Mouse (Mus musculus): ENCODE results near the gene Pde4d.

Gene Pde4d

DNA sequence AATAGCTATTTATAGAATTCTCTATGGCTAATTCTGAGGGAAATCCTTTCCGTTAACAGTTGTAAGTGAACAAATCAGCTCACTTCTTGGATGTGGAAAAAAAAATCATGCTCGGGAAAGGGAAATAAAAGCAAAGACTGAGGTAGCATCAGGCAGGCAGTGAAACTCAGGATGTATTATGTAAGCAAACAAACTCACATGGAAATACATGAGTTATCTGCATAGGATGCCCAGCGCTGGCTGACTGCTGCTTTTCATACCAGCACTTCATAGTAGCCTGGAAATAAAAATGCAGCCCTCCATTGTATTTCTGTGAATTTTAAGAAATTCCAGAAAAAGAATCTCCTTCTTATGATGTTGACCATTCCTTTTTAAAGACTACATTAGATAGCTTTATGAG is 1237.2 kb downstream of the Pde4d start:
- peak; percentile 9 to 25 for DNase-seq (ENCODE audit: low spot score in 2 of 2)

DNA sequence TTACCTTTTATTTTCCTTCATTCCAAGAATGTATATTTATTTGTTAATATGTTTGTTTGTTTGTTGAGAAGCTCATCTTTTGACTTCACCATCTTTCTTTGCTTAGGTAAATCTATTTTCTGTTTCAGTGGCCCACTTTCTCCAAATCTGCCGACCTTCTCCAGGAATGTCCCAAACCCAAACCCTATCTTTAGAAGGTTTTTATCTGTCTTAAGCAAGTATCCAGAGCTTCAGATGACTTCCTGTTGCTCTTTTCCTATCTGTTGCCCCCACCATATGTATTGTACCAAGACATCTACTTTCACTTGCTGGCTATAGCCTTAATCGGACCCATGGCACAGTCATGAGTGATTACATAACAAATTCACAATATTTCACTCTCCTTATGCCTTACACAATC is 1238.4 kb downstream of the Pde4d start:
- DNase-seq (ENCODE audit: low spot score in 2 of 2): no peak

GRCm38 (mm10) chr13:109689176-109689575 is 1239.4 kb downstream of the Pde4d start:
- no peak for DNase-seq (ENCODE audit: low spot score in 2 of 2)

DNA sequence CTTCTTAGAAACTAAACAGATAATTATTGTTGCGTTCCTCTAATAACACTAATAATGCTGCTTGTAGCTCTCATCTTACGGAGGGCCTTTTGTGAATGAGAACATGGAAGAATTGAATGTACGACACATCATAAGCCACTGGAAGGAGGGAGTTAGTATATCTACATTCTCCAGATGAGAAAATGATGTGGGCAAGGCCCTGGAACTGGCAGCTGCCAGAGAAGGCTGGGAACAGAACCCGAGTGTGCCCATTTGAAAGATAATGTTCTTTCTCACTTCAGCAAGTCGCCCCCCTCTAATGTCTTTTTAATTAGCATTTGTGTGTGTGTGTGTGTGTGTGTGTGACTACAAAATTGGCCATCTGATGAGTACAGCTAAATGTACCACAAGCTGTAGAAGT is 1240.8 kb downstream of the Pde4d start:
- DNase-seq (ENCODE audit: low spot score in 2 of 2): no peak

DNA sequence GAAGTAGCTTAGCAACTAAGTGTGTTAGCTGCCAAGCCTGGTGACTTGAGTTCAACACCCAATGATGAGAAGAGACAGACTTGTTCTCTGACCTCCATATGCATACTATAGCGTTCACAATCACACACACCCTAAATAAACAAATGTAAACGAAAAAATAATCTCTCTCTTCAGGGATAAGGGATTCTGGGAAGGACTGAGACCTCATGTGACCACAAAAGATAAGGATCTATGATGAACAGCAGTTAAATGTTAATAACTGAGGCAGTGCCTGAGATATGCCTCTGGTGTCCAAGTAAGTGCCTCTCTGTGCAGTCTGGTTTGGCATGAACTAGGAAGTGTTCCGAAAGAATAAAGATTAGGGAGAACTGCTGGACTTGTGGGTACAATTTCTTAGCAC is 1243.1 kb downstream of the Pde4d start:
- DNase-seq (ENCODE audit: low spot score in 2 of 2): no peak

DNA sequence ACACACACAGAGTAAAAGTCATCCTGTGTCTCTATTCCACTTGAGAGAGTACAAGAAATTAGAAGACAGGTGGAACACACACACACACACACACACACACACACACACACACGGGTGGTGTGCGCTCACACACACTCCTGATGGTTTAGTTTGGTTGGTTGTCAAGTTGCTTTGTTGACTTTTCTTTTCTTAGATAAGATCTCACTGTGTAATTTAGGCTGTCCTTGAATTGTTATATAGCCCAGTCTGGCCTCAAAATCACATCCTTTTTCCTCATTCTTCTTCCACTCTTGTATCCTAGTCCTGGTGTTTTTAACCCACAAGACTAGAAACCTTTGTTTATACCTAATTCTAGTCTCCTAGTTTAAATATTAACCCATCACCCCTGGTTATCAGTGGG is 1244.0 kb downstream of the Pde4d start:
- DNase-seq (ENCODE audit: low spot score in 2 of 2): no peak

DNA sequence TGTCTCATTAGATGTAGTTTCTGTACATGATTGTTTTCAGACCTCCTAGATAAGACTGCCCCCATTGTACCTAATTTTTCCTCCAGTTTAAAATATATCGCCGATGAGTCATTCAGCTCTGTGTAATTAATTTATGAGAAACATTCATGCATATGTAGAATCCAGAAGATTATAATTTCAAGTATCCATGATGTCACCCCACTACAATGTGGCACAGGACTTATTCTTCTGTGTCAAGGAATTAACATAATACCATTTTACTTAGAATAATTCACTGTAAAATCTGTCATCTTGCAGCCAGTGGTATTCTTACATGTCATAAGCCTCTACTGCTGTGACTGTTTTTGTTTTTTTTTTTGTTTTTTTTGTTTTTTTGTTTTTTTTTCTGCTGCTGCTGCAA is 1244.5 kb downstream of the Pde4d start:
- no peak for DNase-seq (ENCODE audit: low spot score in 2 of 2)

DNA sequence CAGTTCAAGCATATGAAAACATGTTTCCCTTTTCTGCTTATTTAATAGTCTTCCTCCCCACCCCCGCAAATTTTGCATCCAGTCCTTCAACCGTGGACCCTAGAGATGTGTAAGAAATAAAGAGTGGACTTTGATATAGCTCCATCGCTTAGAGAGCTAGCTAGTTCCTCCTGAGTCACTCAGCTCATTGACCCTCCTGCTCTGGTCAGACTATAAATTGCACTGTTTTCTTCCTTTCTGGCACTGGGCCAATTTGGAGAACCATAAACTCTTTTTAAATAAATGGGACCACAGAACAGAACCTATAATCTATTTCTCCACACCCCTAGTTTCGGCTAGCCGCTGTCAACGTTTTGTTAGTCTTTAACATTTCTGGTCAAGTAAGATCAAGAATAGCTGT is 1245.3 kb downstream of the Pde4d start:
- no peak for DNase-seq (ENCODE audit: low spot score in 2 of 2)

GRCm38 (mm10) chr13:109706141-109706540 is 1256.4 kb downstream of the Pde4d start:
- DNase-seq (ENCODE audit: low spot score in 2 of 2): no peak

DNA sequence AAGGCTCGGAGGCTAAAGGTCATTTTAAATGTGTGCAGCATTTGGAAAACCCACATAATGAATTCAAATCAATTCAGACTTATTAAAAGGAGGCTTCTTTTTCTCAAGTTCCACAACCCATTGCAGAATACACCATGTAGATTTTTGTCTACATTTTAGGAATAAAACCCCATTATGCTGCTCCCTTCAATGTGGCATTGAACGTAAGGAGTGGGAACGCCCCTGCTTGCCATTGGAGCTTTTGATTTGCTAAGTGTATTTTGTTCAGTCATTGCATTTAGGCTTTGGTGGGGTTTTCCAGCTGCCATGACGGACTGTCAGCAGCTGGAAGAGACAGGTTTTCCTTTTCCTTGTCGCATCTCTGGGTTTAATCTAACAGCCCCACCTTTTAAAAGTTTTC is 1256.8 kb downstream of the Pde4d start:
- no peak for DNase-seq (ENCODE audit: low spot score in 2 of 2)

GRCm38 (mm10) chr13:109707154-109707553 is 1257.4 kb downstream of the Pde4d start:
- DNase-seq (ENCODE audit: low spot score in 2 of 2): no peak

- no peak for DNase-seq (ENCODE audit: low spot score in 2 of 2)
These were observed 1258.6 kb downstream of the Pde4d start for GRCm38 (mm10) chr13:109708326-109708725.

DNA sequence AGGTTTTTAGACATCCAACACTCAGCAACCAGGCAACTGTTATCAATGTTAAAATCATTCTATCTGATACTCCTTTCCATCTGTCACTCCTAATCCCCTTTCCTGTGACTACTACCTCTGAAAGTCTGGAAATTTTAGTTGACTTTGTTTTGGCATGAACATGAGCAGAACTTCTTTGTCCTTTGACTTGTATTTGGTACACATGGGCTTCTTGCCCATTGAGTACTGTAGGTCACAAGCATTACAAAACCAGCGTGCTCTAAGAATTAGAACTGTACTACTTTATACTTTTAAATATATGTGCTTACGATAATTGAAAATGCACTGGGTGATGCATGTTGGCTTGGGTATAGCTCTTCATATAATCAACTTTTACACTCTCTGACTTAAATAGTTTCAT is 1264.8 kb downstream of the Pde4d start:
- no peak for DNase-seq (ENCODE audit: low spot score in 2 of 2)

GRCm38 (mm10) chr13:109715321-109715720 is 1265.6 kb downstream of the Pde4d start:
- DNase-seq (ENCODE audit: low spot score in 2 of 2): no peak

GRCm38 (mm10) chr13:109720127-109720713 is 1270.5 kb downstream of the Pde4d start:
- DNase-seq (ENCODE audit: low spot score in 2 of 2): no peak

- DNase-seq (ENCODE audit: low spot score in 2 of 2): no peak
These were observed 1272.7 kb downstream of the Pde4d start for GRCm38 (mm10) chr13:109722237-109723119.

GRCm38 (mm10) chr13:109727346-109727745 is 1277.6 kb downstream of the Pde4d start:
- no peak for DNase-seq (ENCODE audit: low spot score in 2 of 2)

GRCm38 (mm10) chr13:109729612-109730011 is 1279.9 kb downstream of the Pde4d start:
- DNase-seq (ENCODE audit: low spot score in 2 of 2): no peak

GRCm38 (mm10) chr13:109732655-109733376 is 1283.1 kb downstream of the Pde4d start:
- no peak for DNase-seq (ENCODE audit: low spot score in 2 of 2)

DNA sequence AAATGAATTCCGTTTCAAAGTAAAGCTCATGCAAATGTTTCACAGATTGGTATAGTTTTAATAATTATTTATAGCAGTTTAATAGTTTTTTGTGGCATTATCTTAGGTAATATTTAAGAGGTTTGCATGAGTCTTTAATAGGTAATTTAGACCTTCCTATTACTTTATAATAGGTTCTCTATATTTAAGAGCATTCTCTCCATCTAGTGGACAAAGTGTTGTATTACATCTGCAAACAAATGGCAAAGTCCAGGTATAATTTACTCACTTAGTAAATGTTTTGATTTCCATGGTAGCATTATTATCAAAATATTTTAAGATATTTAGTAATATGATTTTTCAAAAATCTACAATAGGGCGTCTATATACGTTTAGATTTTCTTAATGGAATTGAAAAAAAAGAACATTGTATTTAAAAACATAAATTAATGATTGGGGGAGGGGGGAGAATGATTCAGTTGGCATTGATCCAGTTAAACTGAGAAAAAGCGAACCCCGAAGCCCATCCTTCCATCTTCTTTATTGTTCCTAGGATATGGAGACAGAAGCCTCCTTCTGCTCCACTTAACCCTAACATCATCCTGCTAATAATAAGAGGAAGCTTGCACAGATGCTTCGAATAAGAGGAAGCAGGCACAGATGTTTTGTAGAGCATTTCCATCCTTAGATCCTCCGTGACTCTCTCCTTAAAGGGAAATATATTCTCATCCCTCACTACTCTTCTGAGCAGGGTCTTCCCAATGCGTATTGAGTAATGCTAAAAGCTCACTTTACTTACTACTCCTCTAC is 1286.7 kb downstream of the Pde4d start:
- DNase-seq (ENCODE audit: low spot score in 2 of 2): no peak

DNA sequence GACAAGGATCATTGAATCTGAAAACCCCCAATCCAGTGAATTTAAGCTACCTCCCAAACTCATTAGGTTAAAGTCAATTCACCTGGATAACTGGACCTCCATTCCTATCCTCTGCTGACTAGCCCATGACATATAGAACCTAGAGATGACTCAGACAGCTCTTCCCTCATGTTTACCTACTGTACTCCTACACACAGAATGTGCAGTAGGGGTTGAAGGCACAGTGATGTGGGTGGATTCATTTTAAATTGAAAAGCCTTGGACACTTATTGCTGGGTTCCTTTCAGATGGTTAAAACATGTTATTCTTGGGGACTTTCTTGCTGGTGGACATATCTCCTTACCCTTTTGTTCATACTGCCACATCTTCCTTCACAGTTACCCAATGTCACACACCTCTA is 1296.7 kb downstream of the Pde4d start:
- DNase-seq (ENCODE audit: low spot score in 2 of 2): no peak
